Mouse (Mus musculus) heart, adult 2 months (tissue): Measurements from ENCODE around the gene Man1a2. TPM values are rescaled to one million over a fixed set of nuclear protein-coding genes. Genes with fewer than 3 reads are reported as not detected.

Experiments
- DNase-seq, 2 experiments: peaks; one replicate each; pipeline ENCODE4 v3.0.0; 2021
- H3K27ac ChIP-seq: fragments of 200-600 bp; 2 replicates; pipeline ENCODE4 v1.8.1; 2022
- H3K27me3 ChIP-seq: fragments of 200-500 bp; 2 replicates; pipeline ENCODE4 v1.6.1; 2012; ENCODE audit warnings: mild to moderate bottlenecking, low read length, inconsistent platforms, mixed read lengths; ENCODE audit not compliant: control insufficient read depth, insufficient read depth
- H3K36me3 ChIP-seq: fragments of 200-500 bp; 2 replicates; pipeline ENCODE4 v1.6.1; 2012; ENCODE audit warnings: low read length, inconsistent platforms; ENCODE audit not compliant: control insufficient read depth, insufficient read depth
- H3K4me1 ChIP-seq: fragments of 200-500 bp; 2 replicates; pipeline ENCODE4 v1.6.1; 2011; ENCODE audit warnings: low read length; ENCODE audit not compliant: control insufficient read depth, insufficient read depth
- H3K4me3 ChIP-seq: fragments of 200-600 bp; 2 replicates; pipeline ENCODE4 v1.8.1; 2022
- H3K79me2 ChIP-seq: fragments of 200-500 bp; replicated peaks from 2 replicates; pipeline ENCODE4 v1.6.1; 2012; ENCODE audit warnings: mild to moderate bottlenecking, inconsistent platforms, low read length, moderate library complexity, mixed read lengths; ENCODE audit not compliant: control insufficient read depth, insufficient read depth
- H3K9ac ChIP-seq: fragments of 200-500 bp; 2 replicates; pipeline ENCODE4 v1.6.1; 2012; ENCODE audit warnings: low read depth, mild to moderate bottlenecking, control low read depth, inconsistent platforms, low read length, mixed read lengths
- CTCF ChIP-seq: fragments of 200-600 bp; IDR thresholded peaks from 2 replicates; pipeline ENCODE4 v1.8.1; 2022; ENCODE audit warnings: antibody characterized with exemption, mild to moderate bottlenecking, moderate library complexity
- EP300 ChIP-seq: fragments of 200-500 bp; IDR thresholded peaks from 2 replicates; pipeline ENCODE4 v1.6.1; 2011; ENCODE audit warnings: low read depth, low read length, control low read depth; ENCODE audit not compliant: insufficient read depth
- POLR2A ChIP-seq: fragments of 200-500 bp; IDR thresholded peaks from 2 replicates; pipeline ENCODE4 v1.6.1; 2011; ENCODE audit warnings: mild to moderate bottlenecking, low read depth, low read length, control low read depth; ENCODE audit not compliant: insufficient read depth
- WGBS: fragments of 180-500 bp; shearing (Covaris S2); methylation state at CpG from one replicate; pipeline ENCODE4 v1.1.7; 2018; 5-methylcytosine and 5-hydroxymethylcytosine counted together
- intact Hi-C: fragments of 180-260 bp; cut with DNase I; formaldehyde crosslinking; loops from one replicate; pipeline ENCODE4 v1.15.1; 2025
- polyA plus RNA-seq: library from polyadenylated mRNA; depleted of rRNA; stranded (reverse); fragments of >200 nt; gene quantifications from 2 replicates; pipeline ENCODE4 v1.2.3, GENCODE M21; 2012
- total RNA-seq, 2 experiments: library from RNA; stranded (reverse); gene quantifications; 2 replicates each; pipeline ENCODE4 v1.2.3; 2021

Man1a2 gene
- total and polyA plus RNA-seq, 3 experiments = 3.8 to 49.8 (median 48.0) TPM

DNA sequence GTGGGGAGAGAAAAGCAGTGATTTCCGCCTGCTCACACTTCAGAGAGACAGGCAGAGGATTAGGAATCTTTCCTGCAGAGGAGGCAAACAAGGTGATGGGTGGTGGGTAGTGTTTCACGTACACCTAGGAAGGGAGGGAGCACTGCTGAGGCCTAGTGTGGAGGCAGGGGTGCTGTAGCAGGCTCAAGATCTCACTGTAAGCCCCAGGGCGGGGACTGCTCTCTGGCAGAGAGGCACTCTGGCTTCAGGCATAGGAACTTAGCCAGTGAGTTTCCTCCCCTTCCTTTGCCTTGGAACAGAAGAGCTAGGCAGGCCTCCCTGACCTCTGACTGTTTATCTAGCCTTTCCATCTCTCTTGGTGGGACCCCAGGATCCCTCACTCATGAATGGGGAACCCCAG lies 150.0 kb downstream of the Man1a2 start:
- no peaks in the 10 kb centered on the region for H3K36me3 ChIP-seq
- H3K4me1 ChIP-seq = no peaks in the 10 kb centered on the region
- H3K79me2 ChIP-seq = no peaks in the 10 kb centered on the region
- H3K27ac ChIP-seq = no peak overlapping the region
- H3K4me3 ChIP-seq = no peak overlapping the region
- TF ChIP-seq CTCF = no peak
- no peaks in the 10 kb centered on the region for H3K27me3 ChIP-seq
- DNase-seq = no peak
- WGBS = 70% methylated on average over 3 of the region's 3 CpGs
- intact Hi-C loops = no loop called here
- H3K9ac ChIP-seq = no peak overlapping the region

DNA sequence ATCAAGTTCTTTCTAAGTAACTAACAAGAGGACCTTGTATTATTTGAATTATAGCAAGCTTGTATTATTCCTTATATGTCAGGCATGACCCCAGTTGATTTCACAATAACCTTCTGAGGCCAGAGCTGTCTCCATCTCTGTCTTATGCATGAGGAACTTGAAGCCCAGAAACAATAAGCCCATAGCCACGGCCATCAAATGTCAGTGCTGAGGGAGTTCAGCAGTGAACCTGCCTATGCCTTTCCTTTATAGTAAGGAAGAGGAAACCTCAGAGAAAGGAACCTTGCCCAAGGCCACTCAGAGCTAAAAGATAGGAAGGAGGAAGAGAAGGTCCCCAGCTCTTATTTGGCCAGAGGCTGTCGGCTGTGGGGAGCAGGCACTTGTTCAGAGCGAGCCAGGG lies 150.9 kb downstream of the Man1a2 start:
- intact Hi-C loops = no loop called here
- 67% methylated on average over 3 of the region's 3 CpGs for WGBS
- no peaks in the 10 kb centered on the region for H3K36me3 ChIP-seq

DNA sequence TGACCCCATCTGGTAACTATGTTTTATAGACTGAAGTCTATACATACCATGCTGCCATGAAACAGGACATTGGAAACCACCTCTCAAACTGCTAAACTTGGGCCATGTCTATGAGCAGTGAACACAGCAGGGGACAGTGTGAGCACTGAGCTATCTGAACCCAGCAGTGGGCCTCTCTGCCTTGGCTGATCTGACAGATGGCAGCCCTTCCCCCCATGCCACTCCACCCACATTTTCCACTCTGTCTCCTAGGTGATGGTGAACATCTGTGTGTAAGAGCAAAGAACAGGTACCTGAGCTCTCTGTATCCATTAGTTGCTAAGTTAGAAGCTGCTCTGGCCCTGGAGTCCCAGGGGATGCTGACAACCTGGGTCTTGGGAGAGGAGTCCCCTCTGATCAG lies 151.9 kb downstream of the Man1a2 start:
- no peak for DNase-seq
- no peaks in the 10 kb centered on the region for H3K79me2 ChIP-seq
- no peak overlapping the region for H3K9ac ChIP-seq
- no peaks in the 10 kb centered on the region for H3K4me1 ChIP-seq
- no peak overlapping the region for H3K4me3 ChIP-seq
- H3K36me3 ChIP-seq = no peaks in the 10 kb centered on the region
- intact Hi-C loops = no loop called here
- H3K27ac ChIP-seq = no peak overlapping the region
- H3K27me3 ChIP-seq = no peaks in the 10 kb centered on the region
- TF ChIP-seq POLR2A (no peak), EP300 (no peak), CTCF (no peak)

More for the DNA sequence above, 150.9 kb downstream of the Man1a2 start:
- Histone ChIP-seq H3K79me2 (no peaks in the 10 kb centered on the region), H3K27ac (no peak overlapping the region), H3K9ac (no peak overlapping the region), H3K27me3 (no peaks in the 10 kb centered on the region), H3K4me3 (no peak overlapping the region), H3K4me1 (no peaks in the 10 kb centered on the region)
- DNase-seq = no peak
- no peak for TF ChIP-seq EP300
- no peak for TF ChIP-seq CTCF
- TF ChIP-seq POLR2A = no peak

DNA sequence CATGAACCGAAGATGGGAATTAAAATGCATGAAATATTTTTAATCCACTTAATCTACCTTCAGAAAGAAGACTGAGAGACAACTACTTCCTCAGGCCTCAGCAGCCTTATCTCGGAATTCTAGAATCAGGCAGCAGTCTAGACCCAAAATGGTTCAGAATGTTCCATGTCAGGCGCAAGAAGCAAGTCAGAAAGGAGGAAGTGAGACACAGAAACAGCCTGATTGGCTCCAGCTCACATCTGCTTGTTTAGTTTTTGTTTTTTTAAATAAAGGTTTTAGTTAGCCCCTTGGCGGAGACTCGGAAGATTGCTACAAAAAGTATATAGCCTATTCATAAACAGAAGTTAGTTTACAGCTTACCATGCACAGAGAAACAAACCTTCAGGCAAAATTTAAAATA lies 154.4 kb downstream of the Man1a2 start:
- Histone ChIP-seq H3K79me2 (no peaks in the 10 kb centered on the region), H3K4me1 (no peaks in the 10 kb centered on the region), H3K4me3 (no peak overlapping the region), H3K27me3 (no peaks in the 10 kb centered on the region), H3K27ac (no peak overlapping the region), H3K36me3 (no peaks in the 10 kb centered on the region), H3K9ac (no peak overlapping the region)
- TF ChIP-seq POLR2A (no peak), CTCF (no peak), EP300 (no peak)
- intact Hi-C loops = no loop called here
- 83% methylated on average over 5 of the region's 5 CpGs for WGBS
- DNase-seq = no peak

DNA sequence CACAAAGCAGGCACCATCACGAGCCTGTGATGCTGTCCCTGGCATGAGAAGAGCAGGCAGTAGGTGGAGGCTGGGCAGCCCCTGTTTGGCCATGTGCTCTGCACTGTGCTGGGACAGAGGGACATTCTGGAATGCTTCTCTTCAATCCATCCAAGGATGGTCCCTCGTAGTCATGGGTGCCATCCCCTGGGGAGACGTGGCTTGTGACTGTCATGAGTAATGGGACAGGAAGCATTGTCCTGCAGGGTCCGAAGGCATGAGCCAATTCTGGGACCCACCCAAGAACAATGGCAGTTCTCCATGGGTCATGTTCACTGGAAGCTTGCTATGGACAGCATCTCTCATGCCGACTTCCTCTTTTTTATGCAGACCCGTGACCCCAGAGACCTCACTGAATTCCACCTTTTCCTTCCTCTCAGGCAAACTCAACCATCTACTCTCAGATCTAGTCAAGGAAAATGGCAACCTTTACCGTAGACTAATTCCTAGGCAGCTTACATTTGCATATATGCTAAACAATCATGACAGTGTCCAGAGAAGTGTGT lies 155.0 kb downstream of the Man1a2 start:
- no peaks in the 10 kb centered on the region for H3K4me1 ChIP-seq
- 60% methylated on average over 7 of the region's 7 CpGs for WGBS
- no peak for DNase-seq
- no peaks in the 10 kb centered on the region for H3K79me2 ChIP-seq
- intact Hi-C loops = no loop called here
- H3K27ac ChIP-seq = no peak overlapping the region
- TF ChIP-seq CTCF = no peak
- TF ChIP-seq POLR2A = no peak
- TF ChIP-seq EP300 = no peak
- no peaks in the 10 kb centered on the region for H3K27me3 ChIP-seq
- no peaks in the 10 kb centered on the region for H3K36me3 ChIP-seq
- no peak overlapping the region for H3K9ac ChIP-seq
- no peak overlapping the region for H3K4me3 ChIP-seq

DNA sequence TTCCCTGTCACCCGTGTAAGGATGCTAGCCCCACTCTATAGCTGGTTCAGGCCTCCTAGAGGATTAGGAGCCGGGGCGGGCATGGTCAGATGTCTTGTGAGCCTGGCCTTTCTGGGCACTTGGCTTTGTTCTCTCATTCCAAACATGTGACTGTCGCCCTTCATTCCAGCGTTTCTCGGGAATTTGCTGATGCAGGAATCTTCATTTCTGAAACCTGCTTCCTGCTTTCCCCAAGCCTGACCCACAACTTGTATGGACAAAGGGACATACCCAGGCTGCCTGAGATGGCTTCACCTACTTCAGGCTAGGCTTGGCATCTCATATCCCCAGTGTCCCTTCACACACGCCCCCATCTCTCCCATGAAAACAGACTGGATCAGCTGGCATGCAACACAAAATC lies 162.6 kb downstream of the Man1a2 start:
- intact Hi-C loops = no loop called here
- WGBS = 61% methylated on average over 7 of the region's 7 CpGs

DNA sequence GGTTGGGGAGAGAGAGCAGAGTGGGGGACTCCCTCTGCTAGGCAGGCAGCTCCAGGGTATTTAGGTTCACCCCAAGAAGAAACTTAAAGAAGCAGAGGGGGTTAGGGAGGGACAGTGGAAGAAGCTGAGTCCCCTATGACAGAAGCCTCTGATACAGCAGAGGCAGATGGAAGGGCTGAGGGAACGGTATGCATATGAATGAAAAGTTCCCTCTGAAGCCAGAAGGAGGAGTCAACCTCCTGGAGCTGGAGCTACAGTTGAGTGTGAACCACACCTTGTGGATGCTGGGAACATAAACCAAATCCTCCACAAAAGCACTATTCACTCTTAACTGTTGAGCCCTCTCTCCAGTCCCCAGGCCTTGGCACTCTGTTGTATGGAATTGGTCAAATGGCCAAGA lies 163.7 kb downstream of the Man1a2 start:
- H3K79me2 ChIP-seq = no peaks in the 10 kb centered on the region
- intact Hi-C loops = no loop called here
- no peaks in the 10 kb centered on the region for H3K36me3 ChIP-seq
- no peak for DNase-seq
- WGBS = 50% methylated on average over 1 of the region's 1 CpGs
- no peaks in the 10 kb centered on the region for H3K4me1 ChIP-seq
- TF ChIP-seq POLR2A (no peak), EP300 (no peak)
- no peak overlapping the region for H3K9ac ChIP-seq
- H3K4me3 ChIP-seq = no peak overlapping the region
- no peak overlapping the region for H3K27ac ChIP-seq
- H3K27me3 ChIP-seq = no peaks in the 10 kb centered on the region

More for the DNA sequence above, 162.6 kb downstream of the Man1a2 start:
- no peaks in the 10 kb centered on the region for H3K27me3 ChIP-seq
- H3K79me2 ChIP-seq = no peaks in the 10 kb centered on the region
- no peak overlapping the region for H3K27ac ChIP-seq
- no peak overlapping the region for H3K4me3 ChIP-seq
- H3K36me3 ChIP-seq = no peaks in the 10 kb centered on the region
- DNase-seq = no peak
- TF ChIP-seq POLR2A = no peak
- H3K9ac ChIP-seq = no peak overlapping the region
- no peaks in the 10 kb centered on the region for H3K4me1 ChIP-seq
